Comparison of ENCODE assay signal across 1 mouse cellular context in the genomic region with DNA sequence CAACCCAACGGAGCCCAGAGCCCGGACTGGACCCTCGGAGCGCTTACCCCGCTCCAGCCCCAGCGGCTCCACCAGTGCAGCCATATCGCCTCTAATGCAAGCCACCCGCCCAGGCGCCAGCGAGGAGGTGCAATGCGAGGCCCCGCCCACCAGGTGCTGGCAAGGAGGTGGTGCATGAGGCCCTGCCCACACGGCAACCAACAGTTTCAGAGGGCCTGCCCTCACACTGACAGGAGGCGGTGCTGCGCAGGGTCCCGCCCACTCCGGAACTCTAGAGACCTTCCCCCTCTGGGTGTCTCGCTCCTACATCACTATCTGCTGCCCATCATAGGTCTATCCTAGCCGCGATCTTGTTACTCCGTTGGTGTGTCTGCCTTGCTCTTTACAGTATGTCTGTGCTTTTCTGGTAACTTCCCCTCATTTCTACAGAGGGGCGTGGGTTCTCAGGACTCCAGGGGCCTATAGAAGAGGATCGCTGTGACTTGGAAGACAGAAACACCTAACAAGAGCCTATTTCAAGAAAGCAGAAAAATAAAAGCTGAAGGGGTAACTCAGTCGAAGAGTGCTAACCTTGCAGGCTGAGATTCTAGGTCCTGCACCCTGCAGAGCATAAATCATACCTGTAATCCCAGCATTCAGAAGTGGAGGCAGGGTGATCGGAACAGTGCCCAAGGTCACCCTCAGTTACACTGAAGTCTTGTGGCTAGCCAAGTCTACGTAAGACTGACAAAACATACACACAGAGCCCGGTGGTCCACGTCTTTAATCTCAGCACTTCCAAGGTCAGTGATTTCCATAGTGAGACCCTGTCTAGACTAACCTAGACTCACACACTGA.
TF ChIP-seq lines count a peak whose summit lies in the region.

Gene Lin7b, minus strand, starts transcription at position 109 of the 837 bp plus-strand sequence.

TF ChIP-seq in CH12.LX, 34 proteins besides CTCF, POLR2A, EP300 and RAD21:
- TF ChIP-seq MXI1 (IDR thresholded peaks at IDR 0.05; ENCODE audit: low read depth, low read length) (no peak), POLR2AphosphoS2 (IDR thresholded peaks at IDR 0.05; ENCODE audit: low read depth, low read length) (peak; percentile 85)
